Mouse (Mus musculus) midbrain, embryonic 15.5 days (tissue): ENCODE measurements around the gene Capsl. TPM values are rescaled to one million over a fixed set of nuclear protein-coding genes. Genes with fewer than 3 reads are reported as not detected.

Source experiments
- ATAC-seq: fragments of 200-750 bp; cut with Nextera tagmentation; replicated peaks from 2 replicates; pipeline ENCODE4 v1.8.0; 2017; ENCODE audit warnings: moderate TSS enrichment
- H3K27ac ChIP-seq: fragments of 300-500 bp; sonication (generic); 2 replicates; pipeline ENCODE4 v1.5.1; 2015; ENCODE audit warnings: mild to moderate bottlenecking, inconsistent platforms
- H3K27me3 ChIP-seq: fragments of 300-500 bp; sonication (generic); replicated peaks from 2 replicates; pipeline ENCODE4 v1.6.1; 2015; ENCODE audit warnings: inconsistent platforms
- H3K36me3 ChIP-seq: fragments of 300-500 bp; sonication (generic); replicated peaks from 2 replicates; pipeline ENCODE4 v1.6.1; 2015; ENCODE audit warnings: inconsistent platforms
- H3K4me1 ChIP-seq: fragments of 300-500 bp; sonication (generic); 2 replicates; pipeline ENCODE4 v1.6.1; 2015; ENCODE audit warnings: inconsistent platforms
- H3K4me2 ChIP-seq: fragments of 300-500 bp; sonication (generic); 2 replicates; pipeline ENCODE4 v1.6.1; 2015; ENCODE audit warnings: inconsistent platforms, mild to moderate bottlenecking, moderate library complexity
- H3K4me3 ChIP-seq: fragments of 300-500 bp; sonication (generic); 2 replicates; pipeline ENCODE4 v1.5.1; 2015; ENCODE audit warnings: mild to moderate bottlenecking, inconsistent platforms
- H3K9ac ChIP-seq: fragments of 300-500 bp; sonication (generic); 2 replicates; pipeline ENCODE4 v1.6.1; 2015; ENCODE audit warnings: mild to moderate bottlenecking, inconsistent platforms
- H3K9me3 ChIP-seq: fragments of 300-500 bp; sonication (generic); 2 replicates; pipeline ENCODE4 v1.6.1; 2016; ENCODE audit warnings: inconsistent platforms
- WGBS: fragments of 180-500 bp; shearing (Covaris S2); methylation state at CpG from one replicate; pipeline ENCODE4 v1.1.7; 2015; ENCODE audit warnings: mixed read lengths; 5-methylcytosine and 5-hydroxymethylcytosine counted together
- polyA plus RNA-seq: library from polyadenylated mRNA; unstranded; fragments of >200 nt; fragmentation: Nextera tagmentation; extraction: Ambion mirVana; gene quantifications from 2 replicates; pipeline ENCODE4 v1.2.1, GENCODE M21; 2015

Gene Capsl
- 3.3 and 3.7 TPM in 2 replicates for polyA plus RNA-seq

DNA sequence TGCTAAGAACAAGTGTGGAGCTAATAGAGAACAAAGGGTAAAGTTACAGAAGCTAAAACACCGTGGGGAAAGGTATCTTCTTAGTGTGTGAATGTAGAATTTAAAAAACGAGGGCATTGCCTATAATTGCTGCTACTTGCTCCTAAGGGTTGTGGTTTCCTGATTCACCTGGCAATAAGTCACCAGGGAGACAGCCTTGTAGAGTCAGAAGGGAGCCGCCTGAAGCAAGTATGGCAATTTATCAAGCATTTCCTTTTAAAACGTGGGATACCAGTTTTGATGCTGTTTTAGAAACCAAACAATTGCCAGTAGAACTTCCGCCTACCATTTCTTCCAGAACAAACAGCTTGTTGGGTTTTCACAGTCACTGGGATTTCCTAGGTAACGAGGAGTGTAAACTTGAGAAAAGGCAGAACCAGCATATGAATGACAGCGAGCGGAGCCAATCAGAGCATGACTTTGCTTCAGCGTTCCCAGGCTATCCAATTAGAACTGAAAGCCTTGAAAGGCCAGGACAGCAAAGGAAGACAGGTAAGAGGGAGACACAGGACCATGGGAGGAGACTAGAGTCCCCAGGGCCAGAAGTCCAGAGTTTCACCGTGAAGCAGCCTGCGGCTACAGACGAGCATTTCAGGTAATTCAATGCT is at the start of gene Capsl:
TSS of gene Capsl (plus strand) at position 495 of the 647 bp plus-strand sequence.
- Histone ChIP-seq H3K27ac (no peak within 1 kb of the TSS), H3K4me2 (0 out of 2 replicates have a peak within 1 kb of the TSS, but pooled peaks have one; percentile 18), H3K4me1 (no peaks in the 10 kb centered on the region), H3K27me3 (no peaks in the 10 kb centered on the region), H3K9ac (no peak within 1 kb of the TSS), H3K4me3 (no peak within 1 kb of the TSS), H3K36me3 (no peaks in the 10 kb centered on the region), H3K9me3 (no peaks in the 10 kb centered on the region)
- 54% methylated on average over 12 of the region's 12 CpGs for WGBS
- peak; percentile 91 for ATAC-seq

DNA sequence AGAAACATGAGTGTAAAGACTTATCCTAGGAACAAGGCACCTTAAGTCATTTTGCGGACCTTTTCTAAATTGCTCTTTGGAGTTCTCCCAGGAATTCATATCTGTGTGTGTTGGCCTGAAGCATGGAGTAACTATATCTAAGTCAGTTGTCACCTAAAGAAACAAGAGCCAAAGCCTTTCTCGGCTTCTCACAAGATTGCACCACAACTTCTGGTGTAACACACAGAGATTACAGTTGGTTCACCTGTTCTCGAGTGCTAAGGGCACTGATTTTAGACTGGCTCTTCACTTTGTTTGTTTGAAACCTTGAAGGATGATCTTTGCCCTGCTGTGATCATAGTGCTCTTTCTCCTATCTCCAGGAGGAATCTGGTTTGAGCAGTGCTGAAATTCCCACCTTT is 26.4 kb upstream of the Capsl start:
- no peak overlapping the region for H3K27ac ChIP-seq
- no peak overlapping the region for H3K9ac ChIP-seq
- H3K9me3 ChIP-seq, result no peaks in the 10 kb centered on the region
- H3K4me2 ChIP-seq, result no peak overlapping the region
- WGBS, result 95% methylated on average over 3 of the region's 3 CpGs
- H3K4me1 ChIP-seq, result no peaks in the 10 kb centered on the region
- H3K27me3 ChIP-seq, result no peaks in the 10 kb centered on the region
- no peak overlapping the region for H3K4me3 ChIP-seq
- no peak for ATAC-seq
- no peaks in the 10 kb centered on the region for H3K36me3 ChIP-seq

- Histone ChIP-seq H3K9me3 (no peaks in the 10 kb centered on the region), H3K4me2 (no peak overlapping the region), H3K27ac (no peak overlapping the region), H3K27me3 (no peaks in the 10 kb centered on the region), H3K4me3 (no peak overlapping the region), H3K4me1 (no peaks in the 10 kb centered on the region), H3K9ac (no peak overlapping the region), H3K36me3 (no peaks in the 10 kb centered on the region)
- ATAC-seq, result no peak
These were observed 14.7 kb upstream of the Capsl start for GRCm38 (mm10) chr15:9421163-9421562.

DNA sequence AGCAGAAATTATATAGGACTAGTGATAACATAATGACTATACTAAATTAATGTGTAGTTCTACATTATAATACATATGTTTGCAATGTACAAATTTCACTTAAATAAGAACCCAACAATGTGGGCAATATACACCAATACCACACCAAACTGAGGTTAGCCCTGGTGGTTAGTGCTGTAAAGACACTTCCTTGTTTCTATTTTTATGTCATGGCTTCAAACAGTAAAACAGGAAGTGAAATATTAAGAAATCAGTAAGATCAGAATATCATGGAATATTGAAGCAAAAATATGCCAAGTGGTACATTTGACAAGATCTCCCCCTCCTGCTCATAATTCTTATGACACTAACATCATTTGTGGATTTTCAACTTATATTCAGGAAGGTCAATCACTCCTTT is 8.0 kb upstream of the Capsl start:
- Histone ChIP-seq H3K4me2 (no peak overlapping the region), H3K27me3 (no peaks in the 10 kb centered on the region), H3K4me3 (no peak overlapping the region), H3K9me3 (no peaks in the 10 kb centered on the region), H3K27ac (no peak overlapping the region), H3K36me3 (no peaks in the 10 kb centered on the region), H3K9ac (no peak overlapping the region), H3K4me1 (no peaks in the 10 kb centered on the region)
- ATAC-seq, result no peak

GRCm38 (mm10) chr15:9429843-9430242 is 6.0 kb upstream of the Capsl start:
- ATAC-seq, result no peak
- Histone ChIP-seq H3K9ac (no peak overlapping the region), H3K27ac (no peak overlapping the region), H3K9me3 (no peaks in the 10 kb centered on the region), H3K4me2 (no peak overlapping the region), H3K4me3 (no peak overlapping the region), H3K4me1 (no peaks in the 10 kb centered on the region), H3K27me3 (no peaks in the 10 kb centered on the region), H3K36me3 (no peaks in the 10 kb centered on the region)
- WGBS, result 94% methylated on average over 3 of the region's 3 CpGs

DNA sequence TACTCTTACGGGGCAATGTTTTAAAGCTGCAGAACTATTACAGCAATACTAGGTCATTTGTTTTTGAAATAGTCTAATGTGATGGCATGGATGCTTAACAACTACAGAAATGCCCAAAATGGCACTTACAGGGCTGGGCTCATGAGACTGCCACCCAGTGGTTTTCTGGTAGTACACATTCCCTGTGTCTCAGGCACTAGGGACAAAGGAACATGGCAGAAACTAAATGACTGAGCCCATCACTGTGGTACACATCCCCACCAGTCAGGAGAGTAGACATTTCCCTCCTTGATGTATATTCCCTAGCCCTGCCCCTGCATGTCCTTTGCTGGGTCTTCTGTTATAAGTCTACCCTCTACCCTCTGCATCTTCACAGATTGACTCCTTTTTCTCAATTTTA is 16.2 kb downstream of the Capsl start:
- no peak overlapping the region for H3K4me3 ChIP-seq
- no peak overlapping the region for H3K27ac ChIP-seq
- H3K9me3 ChIP-seq, result no peaks in the 10 kb centered on the region
- no peaks in the 10 kb centered on the region for H3K36me3 ChIP-seq
- H3K4me1 ChIP-seq, result no peaks in the 10 kb centered on the region
- no peaks in the 10 kb centered on the region for H3K27me3 ChIP-seq
- H3K4me2 ChIP-seq, result no peak overlapping the region
- WGBS, result 95% methylated on average over 1 of the region's 1 CpGs
- H3K9ac ChIP-seq, result no peak overlapping the region
- ATAC-seq, result no peak

DNA sequence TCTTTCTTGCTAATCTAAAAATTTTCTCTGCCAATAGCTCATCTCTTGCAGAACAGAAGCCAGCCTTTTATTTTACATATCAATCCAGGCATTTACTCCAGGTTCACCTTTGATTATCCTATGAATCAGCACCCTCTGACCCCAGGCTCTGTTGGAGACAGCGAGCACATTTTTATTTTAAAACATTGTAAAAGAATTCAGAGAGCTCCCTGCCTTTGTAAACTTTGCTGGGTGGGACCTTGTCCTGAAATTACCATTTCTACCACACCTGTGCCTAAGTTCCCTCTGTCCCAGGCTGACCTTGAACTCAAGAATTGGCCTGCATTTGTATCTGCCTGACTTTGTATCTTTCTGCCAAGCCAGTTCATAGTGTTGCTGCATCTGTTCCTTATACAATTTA is 17.0 kb downstream of the Capsl start:
- ATAC-seq, result no peak
- Histone ChIP-seq H3K9ac (no peak overlapping the region), H3K4me2 (no peak overlapping the region), H3K27me3 (no peaks in the 10 kb centered on the region), H3K36me3 (no peaks in the 10 kb centered on the region), H3K27ac (no peak overlapping the region), H3K4me1 (no peaks in the 10 kb centered on the region), H3K9me3 (no peaks in the 10 kb centered on the region), H3K4me3 (no peak overlapping the region)
- WGBS, result 44% methylated on average over 1 of the region's 1 CpGs

GRCm38 (mm10) chr15:9454198-9454597 is 18.4 kb downstream of the Capsl start:
- H3K27ac ChIP-seq, result no peak overlapping the region
- H3K4me2 ChIP-seq, result no peak overlapping the region
- H3K9me3 ChIP-seq, result no peaks in the 10 kb centered on the region
- no peaks in the 10 kb centered on the region for H3K27me3 ChIP-seq
- 88% methylated on average over 4 of the region's 4 CpGs for WGBS
- H3K36me3 ChIP-seq, result no peaks in the 10 kb centered on the region
- H3K9ac ChIP-seq, result no peak overlapping the region
- no peak overlapping the region for H3K4me3 ChIP-seq
- H3K4me1 ChIP-seq, result no peaks in the 10 kb centered on the region
- no peak for ATAC-seq

- Histone ChIP-seq H3K4me3 (no peak overlapping the region), H3K27ac (no peak overlapping the region), H3K4me1 (no peaks in the 10 kb centered on the region), H3K9ac (no peak overlapping the region), H3K4me2 (no peak overlapping the region), H3K9me3 (no peaks in the 10 kb centered on the region), H3K27me3 (no peaks in the 10 kb centered on the region), H3K36me3 (no peaks in the 10 kb centered on the region)
- 71% methylated on average over 4 of the region's 4 CpGs for WGBS
- peak; percentile 97 for ATAC-seq
These were observed 19.4 kb downstream of the Capsl start for GRCm38 (mm10) chr15:9455241-9455640.

DNA sequence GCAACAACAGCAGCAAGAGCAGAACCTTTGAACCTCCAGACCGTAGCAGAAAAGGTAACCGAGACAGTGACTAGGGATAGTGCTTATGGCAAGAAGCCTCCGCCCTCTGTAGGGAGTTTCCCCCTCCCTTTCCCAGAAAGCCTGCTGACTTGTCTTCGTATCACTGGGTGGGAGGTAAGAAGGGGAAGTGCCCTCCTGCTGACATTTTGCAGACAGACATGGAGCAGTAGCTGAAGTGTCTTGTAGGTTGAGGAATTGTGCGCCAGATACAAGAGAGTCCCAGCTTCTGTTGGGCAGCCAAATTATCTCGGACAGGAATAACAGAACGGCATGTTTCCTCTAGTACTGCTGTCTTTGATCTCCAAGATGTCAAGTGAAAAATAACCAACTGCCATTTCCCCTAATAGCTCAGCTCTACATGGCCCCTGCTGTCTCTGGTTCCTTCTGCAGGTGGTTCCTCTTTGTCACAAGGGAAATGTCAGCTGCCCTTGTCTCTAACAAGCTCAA is 27.7 kb downstream of the Capsl start:
- 68% methylated on average over 7 of the region's 7 CpGs for WGBS
- Histone ChIP-seq H3K9me3 (no peaks in the 10 kb centered on the region), H3K4me3 (no peak overlapping the region), H3K4me2 (no peak overlapping the region), H3K4me1 (no peaks in the 10 kb centered on the region), H3K9ac (no peak overlapping the region), H3K36me3 (no peaks in the 10 kb centered on the region), H3K27me3 (no peaks in the 10 kb centered on the region), H3K27ac (no peak overlapping the region)
- no peak for ATAC-seq

GRCm38 (mm10) chr15:9464039-9464438 is 28.2 kb downstream of the Capsl start:
- Histone ChIP-seq H3K4me3 (no peak overlapping the region), H3K27me3 (no peaks in the 10 kb centered on the region), H3K4me1 (no peaks in the 10 kb centered on the region), H3K9me3 (no peaks in the 10 kb centered on the region), H3K27ac (no peak overlapping the region), H3K9ac (no peak overlapping the region), H3K36me3 (no peaks in the 10 kb centered on the region), H3K4me2 (no peak overlapping the region)
- WGBS, result 46% methylated on average over 1 of the region's 1 CpGs
- ATAC-seq, result no peak

GRCm38 (mm10) chr15:9471053-9471685 is 35.3 kb downstream of the Capsl start:
- no peak for ATAC-seq
- no peaks in the 10 kb centered on the region for H3K36me3 ChIP-seq
- no peak overlapping the region for H3K4me3 ChIP-seq
- WGBS, result 87% methylated on average over 4 of the region's 4 CpGs
- no peak overlapping the region for H3K27ac ChIP-seq
- H3K9ac ChIP-seq, result no peak overlapping the region
- no peaks in the 10 kb centered on the region for H3K27me3 ChIP-seq
- H3K4me1 ChIP-seq, result no peaks in the 10 kb centered on the region
- no peaks in the 10 kb centered on the region for H3K9me3 ChIP-seq
- no peak overlapping the region for H3K4me2 ChIP-seq

GRCm38 (mm10) chr15:9472167-9472566 is 36.3 kb downstream of the Capsl start:
- 81% methylated on average over 3 of the region's 3 CpGs for WGBS
- H3K36me3 ChIP-seq, result no peaks in the 10 kb centered on the region
- ATAC-seq, result no peak
- no peak overlapping the region for H3K9ac ChIP-seq
- no peaks in the 10 kb centered on the region for H3K27me3 ChIP-seq
- H3K4me1 ChIP-seq, result no peaks in the 10 kb centered on the region
- no peak overlapping the region for H3K27ac ChIP-seq
- no peaks in the 10 kb centered on the region for H3K9me3 ChIP-seq
- no peak overlapping the region for H3K4me3 ChIP-seq
- H3K4me2 ChIP-seq, result no peak overlapping the region
